Mouse (Mus musculus) stomach, postnatal 0 days (tissue): ENCODE measurements around the gene Ly6g6e.

Source experiments
- CTCF ChIP-seq: IDR thresholded peaks from 2 replicates; pipeline ENCODE4 v1.5.1; 2016; ENCODE audit warnings: antibody characterized with exemption, low read depth, mild to moderate bottlenecking, moderate library complexity
- EP300 ChIP-seq: optimal IDR thresholded peaks from 2 replicates; pipeline ENCODE3; 2016; ENCODE audit warnings: antibody characterized with exemption

DNA sequence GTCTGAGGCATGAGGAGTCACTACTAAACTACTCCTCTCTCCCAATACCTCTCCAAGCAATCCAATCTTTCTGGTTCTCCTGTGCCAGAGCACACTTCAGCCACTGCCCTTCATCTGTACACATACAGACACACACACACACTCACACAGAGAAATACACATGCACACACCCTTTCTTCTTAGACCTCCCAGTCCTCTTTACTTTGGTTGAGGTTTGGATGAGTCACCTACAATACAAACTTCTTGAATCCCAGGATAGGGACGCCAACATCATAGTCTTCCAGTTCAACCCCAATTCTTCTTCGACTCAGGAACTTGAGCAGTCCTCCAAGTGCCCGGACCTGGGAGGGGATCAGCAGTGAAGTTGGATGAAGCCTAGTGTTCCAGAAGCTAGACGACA, 32.9 kb upstream of the Ly6g6e start:
- TF ChIP-seq CTCF (no peak), EP300 (no peak)
